31 mouse cellular contexts compared by ENCODE assay signal in genomic region chr4:156169129-156169528, GRCm38 (mm10). TPM values are rescaled to one million over a fixed set of nuclear protein-coding genes. Genes with fewer than 3 reads are reported as not detected.
A peak's percentile ranks its signal among the peaks of the same experiment; 100 is the strongest.
DNase-seq lines count a peak whose midpoint lies in the region; ATAC-seq and TF ChIP-seq lines count a peak whose summit lies in the region.
"Had no signal": no experiment of that assay in that cellular context is flagged by ENCODE, and none has a peak within 500 bp of the region (broad histone marks: within the 10 kb centered on the region; RNA-seq: fewer than 3 reads in every experiment).

No protein-coding gene starts in this region.

- H3K27ac ChIP-seq in forebrain, embryonic 11.5 days (ENCODE audit: low read depth, low read length): no peak overlapping the region
- no peak overlapping the region for H3K27ac ChIP-seq in forebrain, embryonic 10.5 days
- H3K27ac ChIP-seq in hindbrain, embryonic 16.5 days (ENCODE audit: low read depth, low read length): no peak overlapping the region
- no peak overlapping the region for H3K27ac ChIP-seq in hindbrain, postnatal 0 days
- H3K27ac ChIP-seq in neural tube, embryonic 11.5 days (ENCODE audit: low read depth, low read length): no peak overlapping the region
- no peak overlapping the region for H3K27ac ChIP-seq in neural tube, embryonic 15.5 days (replicated peaks)
- H3K27ac ChIP-seq: embryonic facial prominence, embryonic 10.5 days; embryonic facial prominence, embryonic 13.5 days; heart, embryonic 15.5 days; hindbrain, embryonic 10.5 days; hindbrain, embryonic 13.5 days had no signal

- no peaks in the 10 kb centered on the region for H3K27me3 ChIP-seq in forebrain, embryonic 11.5 days (ENCODE audit: control insufficient read depth, insufficient read depth, low read length)
- H3K27me3 ChIP-seq in forebrain, embryonic 10.5 days (ENCODE audit: poor library complexity, severe bottlenecking): no peaks in the 10 kb centered on the region
- H3K27me3 ChIP-seq in hindbrain, embryonic 16.5 days (replicated peaks; ENCODE audit: control insufficient read depth, insufficient read depth, low read length): no peaks in the 10 kb centered on the region
- H3K27me3 ChIP-seq in hindbrain, postnatal 0 days (ENCODE audit: insufficient read depth, low read length): no peaks in the 10 kb centered on the region
- no peaks in the 10 kb centered on the region for H3K27me3 ChIP-seq in neural tube, embryonic 11.5 days (ENCODE audit: control insufficient read depth, insufficient read depth, low read length)
- no peaks in the 10 kb centered on the region for H3K27me3 ChIP-seq in neural tube, embryonic 15.5 days (replicated peaks)
- H3K27me3 ChIP-seq: embryonic facial prominence, embryonic 13.5 days; heart, embryonic 12.5 days; heart, embryonic 15.5 days; hindbrain, embryonic 13.5 days had no signal

- no peak overlapping the region for H3K9ac ChIP-seq in forebrain, embryonic 11.5 days (ENCODE audit: low read length)
- no peak overlapping the region for H3K9ac ChIP-seq in hindbrain, embryonic 16.5 days (ENCODE audit: low read depth, low read length)
- H3K9ac ChIP-seq in hindbrain, postnatal 0 days (replicated peaks; ENCODE audit: low read length): no peak overlapping the region
- H3K9ac ChIP-seq in neural tube, embryonic 11.5 days (ENCODE audit: low read length): no peak overlapping the region
- no peak overlapping the region for H3K9ac ChIP-seq in neural tube, embryonic 15.5 days (replicated peaks)
- H3K9ac ChIP-seq: embryonic facial prominence, embryonic 13.5 days; forebrain, postnatal 0 days; heart, embryonic 12.5 days; heart, embryonic 15.5 days; hindbrain, embryonic 13.5 days had no signal

- ATAC-seq in forebrain, embryonic 11.5 days (replicated peaks; ENCODE audit: low FRiP score): no peak
- 0 out of 2 replicates have a peak, but pooled peaks have one; percentile 15 for ATAC-seq in hindbrain, embryonic 16.5 days
- no peak for ATAC-seq in hindbrain, postnatal 0 days
- no peak for ATAC-seq in neural tube, embryonic 11.5 days (ENCODE audit: insufficient read depth, low FRiP score, low TSS enrichment)
- no peak for ATAC-seq in neural tube, embryonic 15.5 days (ENCODE audit: low FRiP score)
- ATAC-seq: activated CD4-positive, CD25-positive, alpha-beta regulatory T cell, adult 4 months; forebrain, embryonic 14.5 days; forebrain, postnatal 0 days had no signal

- TF ChIP-seq CTCF in hindbrain, postnatal 0 days (IDR thresholded peaks at IDR 0.05; ENCODE audit: low read depth): no peak

- DNase-seq in forebrain, embryonic 11.5 days (ENCODE audit: low spot score): peak; percentile 47
- no peak for DNase-seq in forebrain, embryonic 10.5 days (ENCODE audit: extremely low spot score, low spot score)
- no peak for DNase-seq in hindbrain, postnatal 0 days (ENCODE audit: low spot score)
- DNase-seq in neural tube, embryonic 11.5 days (ENCODE audit: low spot score): peak; percentile 8
- DNase-seq in urinary bladder, adult 2 months (ENCODE audit: low spot score): peak; percentile 14
- DNase-seq in urinary bladder, postnatal 10 days (ENCODE audit: low spot score): no peak
- DNase-seq: adrenal gland, adult 8-10 months; adrenal gland, postnatal 25 days; cerebellum, adult 11-12 months; cerebellum, adult 8-10 months; cerebellum, postnatal 10 days; cerebellum, postnatal 36 days; embryo, embryonic 11 days; forebrain, postnatal 0 days; gastrocnemius, postnatal 10 days; gastrocnemius, postnatal 36 days; heart, postnatal 10 days; heart, postnatal 36 days had no signal

- H3K36me3 ChIP-seq in forebrain, embryonic 11.5 days (ENCODE audit: control insufficient read depth, insufficient read depth, low read length): peaks cover 60% of the 10 kb centered on the region
- H3K36me3 ChIP-seq in forebrain, embryonic 10.5 days (replicated peaks): peaks cover 100% of the 10 kb centered on the region
- H3K36me3 ChIP-seq in hindbrain, embryonic 16.5 days (ENCODE audit: control insufficient read depth, insufficient read depth, low read length): peaks cover 87% of the 10 kb centered on the region
- H3K36me3 ChIP-seq in hindbrain, postnatal 0 days (ENCODE audit: insufficient read depth, low read length): peaks cover 93% of the 10 kb centered on the region
- peaks cover 70% of the 10 kb centered on the region for H3K36me3 ChIP-seq in neural tube, embryonic 11.5 days (ENCODE audit: control insufficient read depth, insufficient read depth, low read length)
- peaks cover 99% of the 10 kb centered on the region for H3K36me3 ChIP-seq in neural tube, embryonic 15.5 days

- H3K9me3 ChIP-seq in forebrain, embryonic 11.5 days (ENCODE audit: control insufficient read depth, low read length): no peaks in the 10 kb centered on the region
- no peaks in the 10 kb centered on the region for H3K9me3 ChIP-seq in forebrain, embryonic 10.5 days
- H3K9me3 ChIP-seq in hindbrain, embryonic 16.5 days (ENCODE audit: control insufficient read depth, low read length): no peaks in the 10 kb centered on the region
- no peaks in the 10 kb centered on the region for H3K9me3 ChIP-seq in hindbrain, postnatal 0 days (ENCODE audit: low read length)
- H3K9me3 ChIP-seq in neural tube, embryonic 11.5 days (ENCODE audit: control insufficient read depth, low read length): no peaks in the 10 kb centered on the region
- no peaks in the 10 kb centered on the region for H3K9me3 ChIP-seq in neural tube, embryonic 15.5 days (replicated peaks)
- H3K9me3 ChIP-seq: embryonic facial prominence, embryonic 10.5 days; embryonic facial prominence, embryonic 13.5 days; heart, embryonic 12.5 days; heart, embryonic 15.5 days; hindbrain, embryonic 10.5 days; hindbrain, embryonic 13.5 days had no signal

- no peak overlapping the region for H3K4me2 ChIP-seq in forebrain, embryonic 11.5 days (ENCODE audit: low read depth, low read length, severe bottlenecking)
- H3K4me2 ChIP-seq in hindbrain, embryonic 16.5 days (ENCODE audit: low read length): no peak overlapping the region
- H3K4me2 ChIP-seq in hindbrain, postnatal 0 days (ENCODE audit: low read depth, low read length): no peak overlapping the region
- H3K4me2 ChIP-seq in neural tube, embryonic 11.5 days (ENCODE audit: low read depth): no peak overlapping the region
- no peak overlapping the region for H3K4me2 ChIP-seq in neural tube, embryonic 15.5 days
- H3K4me2 ChIP-seq: embryonic facial prominence, embryonic 13.5 days; heart, embryonic 12.5 days; heart, embryonic 15.5 days; hindbrain, embryonic 13.5 days had no signal

- H3K4me3 ChIP-seq in forebrain, embryonic 11.5 days (ENCODE audit: low read depth, low read length): no peak overlapping the region
- H3K4me3 ChIP-seq in forebrain, embryonic 10.5 days: no peak overlapping the region
- no peak overlapping the region for H3K4me3 ChIP-seq in hindbrain, embryonic 16.5 days (ENCODE audit: low read length)
- no peak overlapping the region for H3K4me3 ChIP-seq in hindbrain, postnatal 0 days (ENCODE audit: low read length)
- H3K4me3 ChIP-seq in neural tube, embryonic 11.5 days (ENCODE audit: low read depth, low read length): no peak overlapping the region
- no peak overlapping the region for H3K4me3 ChIP-seq in neural tube, embryonic 15.5 days (replicated peaks)
- H3K4me3 ChIP-seq: embryonic facial prominence, embryonic 10.5 days; embryonic facial prominence, embryonic 13.5 days; erythroblast, embryonic 14.5 days; heart, embryonic 12.5 days; heart, embryonic 15.5 days; hindbrain, embryonic 10.5 days; hindbrain, embryonic 13.5 days had no signal

- H3K4me1 ChIP-seq in forebrain, embryonic 11.5 days (replicated peaks; ENCODE audit: control insufficient read depth, insufficient read depth, low read length): no peaks in the 10 kb centered on the region
- H3K4me1 ChIP-seq in forebrain, embryonic 10.5 days: no peaks in the 10 kb centered on the region
- no peaks in the 10 kb centered on the region for H3K4me1 ChIP-seq in hindbrain, embryonic 16.5 days (ENCODE audit: control insufficient read depth, insufficient read depth, low read depth, low read length)
- H3K4me1 ChIP-seq in hindbrain, postnatal 0 days (ENCODE audit: insufficient read depth, low read length): no peaks in the 10 kb centered on the region
- H3K4me1 ChIP-seq in neural tube, embryonic 11.5 days (ENCODE audit: control insufficient read depth, insufficient read depth, low read length): no peaks in the 10 kb centered on the region
- no peaks in the 10 kb centered on the region for H3K4me1 ChIP-seq in neural tube, embryonic 15.5 days
- H3K4me1 ChIP-seq: embryonic facial prominence, embryonic 10.5 days; embryonic facial prominence, embryonic 13.5 days; heart, embryonic 12.5 days; heart, embryonic 15.5 days; hindbrain, embryonic 10.5 days; hindbrain, embryonic 13.5 days had no signal

- 95% methylated on average over 10 of the region's 10 CpGs for WGBS in forebrain, embryonic 11.5 days
- 95% methylated on average over 10 of the region's 10 CpGs for WGBS in forebrain, embryonic 10.5 days
- WGBS in hindbrain, embryonic 16.5 days: 97% methylated on average over 10 of the region's 10 CpGs
- WGBS in hindbrain, postnatal 0 days: 93% methylated on average over 10 of the region's 10 CpGs
- WGBS in neural tube, embryonic 11.5 days: 92% methylated on average over 10 of the region's 10 CpGs
- WGBS in neural tube, embryonic 15.5 days: 97% methylated on average over 10 of the region's 10 CpGs

RNA-seq across cellular contexts. Expression of gene Agrn, which starts 28.2 kb away (rescaled TPM):
- polyA plus RNA-seq in forebrain, embryonic 11.5 days (2014; fragmentation: Nextera tagmentation; extraction: Ambion mirVana): 97.0 and 108 TPM in 2 replicates
- 58.3 and 62.0 TPM in 2 replicates for polyA plus RNA-seq in forebrain, embryonic 10.5 days (2016; fragmentation: Nextera tagmentation; extraction: Ambion mirVana)
- 94.4 and 118 TPM in 2 replicates for polyA plus RNA-seq in hindbrain, embryonic 16.5 days (2015; fragmentation: Nextera tagmentation; extraction: Ambion mirVana)
- 273 and 295 TPM in 2 replicates for total RNA-seq in hindbrain, postnatal 0 days (2014; rRNA removed)
- 58.6 and 63.0 TPM in 2 replicates for polyA plus RNA-seq in hindbrain, postnatal 0 days (2015; fragmentation: Nextera tagmentation; extraction: Ambion mirVana)
- polyA plus RNA-seq in neural tube, embryonic 11.5 days (2014; fragmentation: Nextera tagmentation; extraction: Ambion mirVana): 85.9 and 91.9 TPM in 2 replicates
- polyA plus RNA-seq in neural tube, embryonic 15.5 days (2015; fragmentation: Nextera tagmentation; extraction: Ambion mirVana): 87.2 and 100 TPM in 2 replicates
- 124 and 139 TPM in 2 replicates for polyA plus RNA-seq in urinary bladder, adult 2 months (2012; rRNA removed)

RNA-seq across cellular contexts. Expression of gene Isg15, which starts 31.5 kb away (rescaled TPM):
- polyA plus RNA-seq in forebrain, embryonic 11.5 days (2014; fragmentation: Nextera tagmentation; extraction: Ambion mirVana): 0.35 and 0.37 TPM in 2 replicates
- 0.38 and 0.43 TPM in 2 replicates for polyA plus RNA-seq in forebrain, embryonic 10.5 days (2016; fragmentation: Nextera tagmentation; extraction: Ambion mirVana)
- polyA plus RNA-seq in hindbrain, embryonic 16.5 days (2015; fragmentation: Nextera tagmentation; extraction: Ambion mirVana): 1.4 and 1.8 TPM in 2 replicates
- 1.6 and 3.2 TPM in 2 replicates for total RNA-seq in hindbrain, postnatal 0 days (2014; rRNA removed)
- polyA plus RNA-seq in hindbrain, postnatal 0 days (2015; fragmentation: Nextera tagmentation; extraction: Ambion mirVana): 4.5 and 5.2 TPM in 2 replicates
- polyA plus RNA-seq in neural tube, embryonic 11.5 days (2014; fragmentation: Nextera tagmentation; extraction: Ambion mirVana): not detected in 2 replicates
- polyA plus RNA-seq in neural tube, embryonic 15.5 days (2015; fragmentation: Nextera tagmentation; extraction: Ambion mirVana): 3.2 and 9.7 TPM in 2 replicates
- polyA plus RNA-seq in urinary bladder, adult 2 months (2012; rRNA removed): 15.0 and 15.6 TPM in 2 replicates

RNA-seq across cellular contexts. Expression of gene AW011738, which starts 34.0 kb away (rescaled TPM):
- polyA plus RNA-seq in forebrain, embryonic 11.5 days (2014; fragmentation: Nextera tagmentation; extraction: Ambion mirVana): 2.0 and 2.3 TPM in 2 replicates
- polyA plus RNA-seq in forebrain, embryonic 10.5 days (2016; fragmentation: Nextera tagmentation; extraction: Ambion mirVana): 3.9 and 4.4 TPM in 2 replicates
- 3.7 and 5.3 TPM in 2 replicates for polyA plus RNA-seq in hindbrain, embryonic 16.5 days (2015; fragmentation: Nextera tagmentation; extraction: Ambion mirVana)
- total RNA-seq in hindbrain, postnatal 0 days (2014; rRNA removed): 4.6 and 5.0 TPM in 2 replicates
- 3.7 and 4.0 TPM in 2 replicates for polyA plus RNA-seq in hindbrain, postnatal 0 days (2015; fragmentation: Nextera tagmentation; extraction: Ambion mirVana)
- polyA plus RNA-seq in neural tube, embryonic 11.5 days (2014; fragmentation: Nextera tagmentation; extraction: Ambion mirVana): 1.5 and 1.8 TPM in 2 replicates
- 4.2 and 6.2 TPM in 2 replicates for polyA plus RNA-seq in neural tube, embryonic 15.5 days (2015; fragmentation: Nextera tagmentation; extraction: Ambion mirVana)
- polyA plus RNA-seq in urinary bladder, adult 2 months (2012; rRNA removed): 3.0 and 3.1 TPM in 2 replicates

RNA-seq across cellular contexts. Expression of gene Rnf223, which starts 38.8 kb away (rescaled TPM):
- 1.0 and 1.2 TPM in 2 replicates for polyA plus RNA-seq in forebrain, embryonic 11.5 days (2014; fragmentation: Nextera tagmentation; extraction: Ambion mirVana)
- 0.87 and 1.1 TPM in 2 replicates for polyA plus RNA-seq in forebrain, embryonic 10.5 days (2016; fragmentation: Nextera tagmentation; extraction: Ambion mirVana)
- 0.40 and 0.52 TPM in 2 replicates for polyA plus RNA-seq in hindbrain, embryonic 16.5 days (2015; fragmentation: Nextera tagmentation; extraction: Ambion mirVana)
- 0.50 and 0.73 TPM in 2 replicates for total RNA-seq in hindbrain, postnatal 0 days (2014; rRNA removed)
- polyA plus RNA-seq in hindbrain, postnatal 0 days (2015; fragmentation: Nextera tagmentation; extraction: Ambion mirVana): 0.25 and 0.31 TPM in 2 replicates
- 0.73 and 1.0 TPM in 2 replicates for polyA plus RNA-seq in neural tube, embryonic 11.5 days (2014; fragmentation: Nextera tagmentation; extraction: Ambion mirVana)
- polyA plus RNA-seq in neural tube, embryonic 15.5 days (2015; fragmentation: Nextera tagmentation; extraction: Ambion mirVana): 0.37 and 0.43 TPM in 2 replicates
- polyA plus RNA-seq in urinary bladder, adult 2 months (2012; rRNA removed): 2.7 and 3.5 TPM in 2 replicates
- total RNA-seq: gastrocnemius, adult 18-20 months; gastrocnemius, postnatal 36 days; granulocyte monocyte progenitor cell, adult 5-6 weeks; heart, postnatal 10 days had no signal

RNA-seq across cellular contexts. Expression of gene Perm1, which starts 46.5 kb away (rescaled TPM):
- polyA plus RNA-seq in forebrain, embryonic 11.5 days (2014; fragmentation: Nextera tagmentation; extraction: Ambion mirVana): 1.4 and 1.6 TPM in 2 replicates
- polyA plus RNA-seq in forebrain, embryonic 10.5 days (2016; fragmentation: Nextera tagmentation; extraction: Ambion mirVana): 1.1 TPM in 2 replicates
- polyA plus RNA-seq in hindbrain, embryonic 16.5 days (2015; fragmentation: Nextera tagmentation; extraction: Ambion mirVana): 2.2 and 2.4 TPM in 2 replicates
- total RNA-seq in hindbrain, postnatal 0 days (2014; rRNA removed): 1.6 and 1.7 TPM in 2 replicates
- polyA plus RNA-seq in hindbrain, postnatal 0 days (2015; fragmentation: Nextera tagmentation; extraction: Ambion mirVana): 1.2 and 1.3 TPM in 2 replicates
- polyA plus RNA-seq in neural tube, embryonic 11.5 days (2014; fragmentation: Nextera tagmentation; extraction: Ambion mirVana): 0.57 and 0.85 TPM in 2 replicates
- 2.3 and 2.8 TPM in 2 replicates for polyA plus RNA-seq in neural tube, embryonic 15.5 days (2015; fragmentation: Nextera tagmentation; extraction: Ambion mirVana)
- 0.10 and 0.18 TPM in 2 replicates for polyA plus RNA-seq in urinary bladder, adult 2 months (2012; rRNA removed)
- polyA plus RNA-seq: erythroblast, embryonic 14.5 days had no signal

Comparison
In these comparisons a context has a peak if more than half of its experiments do, and no peak if none do; other contexts are left out.
1. DNase-seq: peak in forebrain, embryonic 11.5 days (single experiment), neural tube, embryonic 11.5 days (single experiment) and urinary bladder, adult 2 months (single experiment); none in forebrain, embryonic 10.5 days (single experiment), hindbrain, postnatal 0 days (single experiment) and urinary bladder, postnatal 10 days (single experiment).